Mouse (Mus musculus): ENCODE measurements at regions not wholly inside any gene's neighbourhood (a gene's known extent, or its start where the extent isn't known, plus 50 kb on each side); places are given as distances from the start of the nearest gene placed in this dataset.

- H3K9ac ChIP-seq (ENCODE audit: low read length) = no peak overlapping the region
- ATAC-seq (replicated peaks; ENCODE audit: low FRiP score) (no peak), DNase-seq (ENCODE audit: low spot score) (no peak)
- WGBS = 84% methylated on average over 3 of the region's 3 CpGs
- H3K4me1 ChIP-seq (replicated peaks; ENCODE audit: control insufficient read depth, insufficient read depth, low read length) = no peaks in the 10 kb centered on the region
- no peaks in the 10 kb centered on the region for H3K27me3 ChIP-seq (ENCODE audit: control insufficient read depth, insufficient read depth, low read length)
- H3K27ac ChIP-seq (ENCODE audit: low read depth, low read length) = no peak overlapping the region
- no peaks in the 10 kb centered on the region for H3K9me3 ChIP-seq (ENCODE audit: control insufficient read depth, low read length)
- H3K4me2 ChIP-seq (ENCODE audit: low read depth, low read length, severe bottlenecking) = no peak overlapping the region
- no peaks in the 10 kb centered on the region for H3K36me3 ChIP-seq (ENCODE audit: control insufficient read depth, insufficient read depth, low read length)
- no peak overlapping the region for H3K4me3 ChIP-seq (ENCODE audit: low read depth, low read length)
These were observed 63.6 kb upstream of the Cd93 start for GRCm38 (mm10) chr2:148506966-148507365.

GRCm38 (mm10) chr2:148505651-148506050 lies 62.3 kb upstream of the Cd93 start:
- ATAC-seq (replicated peaks; ENCODE audit: low FRiP score) (no peak), DNase-seq (ENCODE audit: low spot score) (no peak)
- Histone ChIP-seq H3K27me3 (ENCODE audit: control insufficient read depth, insufficient read depth, low read length) (no peaks in the 10 kb centered on the region), H3K36me3 (ENCODE audit: control insufficient read depth, insufficient read depth, low read length) (no peaks in the 10 kb centered on the region), H3K4me1 (replicated peaks; ENCODE audit: control insufficient read depth, insufficient read depth, low read length) (no peaks in the 10 kb centered on the region), H3K27ac (ENCODE audit: low read depth, low read length) (no peak overlapping the region), H3K4me2 (ENCODE audit: low read depth, low read length, severe bottlenecking) (no peak overlapping the region), H3K4me3 (ENCODE audit: low read depth, low read length) (no peak overlapping the region), H3K9me3 (ENCODE audit: control insufficient read depth, low read length) (no peaks in the 10 kb centered on the region), H3K9ac (ENCODE audit: low read length) (no peak overlapping the region)
- WGBS = 87% methylated on average over 3 of the region's 3 CpGs

- no peak for DNase-seq (ENCODE audit: low spot score)
- no peaks in the 10 kb centered on the region for H3K4me1 ChIP-seq (replicated peaks; ENCODE audit: control insufficient read depth, insufficient read depth, low read length)
- WGBS = 82% methylated on average over 2 of the region's 2 CpGs
- no peaks in the 10 kb centered on the region for H3K9me3 ChIP-seq (ENCODE audit: control insufficient read depth, low read length)
- H3K9ac ChIP-seq (ENCODE audit: low read length) = no peak overlapping the region
- H3K36me3 ChIP-seq (ENCODE audit: control insufficient read depth, insufficient read depth, low read length) = no peaks in the 10 kb centered on the region
- H3K27me3 ChIP-seq (ENCODE audit: control insufficient read depth, insufficient read depth, low read length) = no peaks in the 10 kb centered on the region
- ATAC-seq (replicated peaks; ENCODE audit: low FRiP score) = no peak
- no peak overlapping the region for H3K4me2 ChIP-seq (ENCODE audit: low read depth, low read length, severe bottlenecking)
- H3K27ac ChIP-seq (ENCODE audit: low read depth, low read length) = no peak overlapping the region
- H3K4me3 ChIP-seq (ENCODE audit: low read depth, low read length) = no peak overlapping the region
These were observed 59.9 kb upstream of the Cd93 start for GRCm38 (mm10) chr2:148503143-148503854.

- Histone ChIP-seq H3K4me2 (ENCODE audit: low read depth, low read length, severe bottlenecking) (no peak overlapping the region), H3K36me3 (ENCODE audit: control insufficient read depth, insufficient read depth, low read length) (no peaks in the 10 kb centered on the region), H3K4me1 (replicated peaks; ENCODE audit: control insufficient read depth, insufficient read depth, low read length) (no peaks in the 10 kb centered on the region), H3K9ac (ENCODE audit: low read length) (no peak overlapping the region), H3K27ac (ENCODE audit: low read depth, low read length) (no peak overlapping the region), H3K9me3 (ENCODE audit: control insufficient read depth, low read length) (no peaks in the 10 kb centered on the region), H3K27me3 (ENCODE audit: control insufficient read depth, insufficient read depth, low read length) (no peaks in the 10 kb centered on the region), H3K4me3 (ENCODE audit: low read depth, low read length) (no peak overlapping the region)
- ATAC-seq (replicated peaks; ENCODE audit: low FRiP score) = no peak
- 65% methylated on average over 2 of the region's 2 CpGs for WGBS
- no peak for DNase-seq (ENCODE audit: low spot score)
These were observed 59.0 kb upstream of the Cd93 start for GRCm38 (mm10) chr2:148502321-148502720.

DNA sequence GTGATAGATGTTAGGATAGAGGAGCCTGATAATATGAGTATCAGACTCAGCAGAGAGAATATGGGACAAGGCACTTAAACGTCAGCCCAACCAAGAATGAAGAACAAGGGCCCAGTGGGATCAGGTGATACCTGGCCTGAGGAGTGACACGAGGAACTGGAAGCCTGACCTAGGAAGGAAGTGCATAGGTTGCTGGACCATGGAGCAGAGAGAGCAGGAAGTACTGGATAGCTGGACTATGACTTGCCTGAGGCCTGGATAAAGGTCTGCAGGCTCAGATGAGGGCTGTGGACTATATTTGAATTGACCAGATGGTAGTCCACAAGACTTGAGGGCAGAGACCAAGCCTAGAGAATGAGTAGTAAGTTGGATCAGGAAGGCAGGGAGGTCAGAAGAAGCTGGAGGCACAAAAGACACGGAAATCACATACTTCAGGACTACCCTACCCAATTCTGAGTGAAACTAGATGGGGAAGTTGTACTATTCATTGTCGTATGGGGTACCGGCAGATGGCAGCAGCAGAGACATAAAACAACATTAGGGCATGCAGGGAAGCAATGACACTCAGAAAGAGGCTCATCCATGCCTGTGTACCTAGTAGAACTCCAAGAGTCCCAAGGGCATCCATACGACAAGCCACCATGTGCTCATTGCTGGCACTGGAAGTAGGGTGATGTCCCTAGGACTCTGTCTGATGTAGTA lies 57.0 kb upstream of the Cd93 start:
- WGBS = 84% methylated on average over 6 of the region's 6 CpGs
- Histone ChIP-seq H3K9ac (ENCODE audit: low read length) (no peak overlapping the region), H3K27ac (ENCODE audit: low read depth, low read length) (no peak overlapping the region), H3K4me2 (ENCODE audit: low read depth, low read length, severe bottlenecking) (no peak overlapping the region), H3K4me1 (replicated peaks; ENCODE audit: control insufficient read depth, insufficient read depth, low read length) (no peaks in the 10 kb centered on the region), H3K9me3 (ENCODE audit: control insufficient read depth, low read length) (no peaks in the 10 kb centered on the region), H3K4me3 (ENCODE audit: low read depth, low read length) (no peak overlapping the region), H3K27me3 (ENCODE audit: control insufficient read depth, insufficient read depth, low read length) (no peaks in the 10 kb centered on the region), H3K36me3 (ENCODE audit: control insufficient read depth, insufficient read depth, low read length) (no peaks in the 10 kb centered on the region)
- no peak for DNase-seq (ENCODE audit: low spot score)
- no peak for ATAC-seq (replicated peaks; ENCODE audit: low FRiP score)

DNA sequence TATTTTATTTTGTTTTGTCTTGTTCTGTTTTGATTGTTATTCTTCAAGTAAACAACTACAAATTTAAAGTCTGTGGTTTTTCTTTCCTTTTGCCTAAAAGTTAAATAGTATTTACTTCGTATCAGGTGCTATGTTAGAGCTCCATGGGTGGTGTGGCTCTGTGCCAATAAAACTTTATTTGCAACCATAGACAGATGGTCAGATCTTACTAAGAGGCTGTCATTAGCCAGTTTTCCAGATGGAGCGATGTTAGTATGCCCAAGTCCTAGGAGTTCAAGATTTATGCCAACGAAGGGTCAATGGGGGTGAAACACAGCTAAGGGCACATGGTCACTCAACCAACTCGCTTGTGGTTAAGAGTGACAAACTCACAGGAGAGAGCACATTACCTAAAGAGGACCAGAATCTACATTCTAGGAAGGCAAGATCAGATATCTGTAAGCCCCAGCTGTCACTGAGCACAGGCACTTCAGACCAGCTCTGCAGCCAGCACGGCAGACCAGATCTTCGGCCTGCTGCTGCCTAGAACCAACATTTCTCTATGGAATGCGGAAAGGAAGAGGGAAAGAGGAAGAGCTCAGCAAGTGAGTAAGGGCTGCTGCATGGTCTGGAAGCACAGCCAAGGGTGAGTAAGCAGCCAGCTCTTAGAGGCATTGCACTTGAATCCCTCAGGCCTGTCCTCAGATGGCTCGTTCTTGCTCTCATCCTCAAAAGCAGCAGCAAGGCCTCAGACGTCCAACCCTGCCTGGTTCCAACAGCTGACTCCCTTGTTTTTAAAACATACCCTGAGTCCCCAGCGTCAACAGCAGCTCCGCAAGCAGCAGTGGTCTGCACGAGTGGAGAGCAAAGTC lies 54.3 kb upstream of the Cd93 start:
- H3K36me3 ChIP-seq (ENCODE audit: control insufficient read depth, insufficient read depth, low read length) = no peaks in the 10 kb centered on the region
- no peaks in the 10 kb centered on the region for H3K9me3 ChIP-seq (ENCODE audit: control insufficient read depth, low read length)
- no peak overlapping the region for H3K9ac ChIP-seq (ENCODE audit: low read length)
- no peak overlapping the region for H3K27ac ChIP-seq (ENCODE audit: low read depth, low read length)
- H3K4me1 ChIP-seq (replicated peaks; ENCODE audit: control insufficient read depth, insufficient read depth, low read length) = no peaks in the 10 kb centered on the region
- no peaks in the 10 kb centered on the region for H3K27me3 ChIP-seq (ENCODE audit: control insufficient read depth, insufficient read depth, low read length)
- no peak for DNase-seq (ENCODE audit: low spot score)
- no peak overlapping the region for H3K4me3 ChIP-seq (ENCODE audit: low read depth, low read length)
- H3K4me2 ChIP-seq (ENCODE audit: low read depth, low read length, severe bottlenecking) = no peak overlapping the region
- no peak for ATAC-seq (replicated peaks; ENCODE audit: low FRiP score)
- 86% methylated on average over 12 of the region's 12 CpGs for WGBS

DNA sequence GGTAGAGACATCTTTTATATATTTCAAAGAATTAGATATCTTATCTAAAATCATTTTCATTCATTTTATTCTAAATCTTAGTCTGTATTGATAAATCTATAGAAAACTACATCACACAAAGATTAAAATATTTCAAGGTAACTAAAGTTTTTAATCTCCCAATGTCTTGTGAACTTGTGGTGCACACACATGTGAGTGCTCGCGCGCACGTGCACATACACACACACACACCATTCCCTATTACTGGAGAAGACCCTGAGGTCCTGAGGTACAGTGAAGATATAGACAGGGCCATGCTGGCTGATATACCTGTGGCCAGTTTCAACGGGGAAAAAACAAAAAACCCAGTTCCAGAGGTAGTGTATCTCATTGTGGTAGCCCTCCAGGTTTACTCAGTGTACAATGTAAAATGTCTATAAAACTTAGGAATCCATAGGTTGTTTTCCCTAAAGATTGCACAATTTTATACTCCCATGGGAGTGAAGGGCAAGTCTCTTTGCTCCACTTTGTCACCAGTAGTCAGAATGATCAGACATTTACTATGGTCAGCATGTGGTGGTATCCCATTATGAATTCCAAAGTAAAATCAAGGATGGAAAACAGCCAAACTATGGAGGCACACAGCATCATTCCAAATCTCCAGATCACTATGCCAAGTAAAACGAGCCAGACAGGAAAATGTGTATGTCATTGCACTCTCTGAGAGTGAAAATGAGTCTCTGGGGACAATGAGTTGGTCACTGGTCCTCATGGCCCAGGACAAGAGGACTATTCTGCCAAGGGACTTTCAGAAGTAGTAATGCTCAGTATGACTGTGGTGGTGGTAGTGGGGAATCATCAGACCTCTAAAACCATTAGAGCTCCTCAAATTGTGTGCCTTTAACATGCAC lies 53.0 kb upstream of the Cd93 start:
- H3K27me3 ChIP-seq (ENCODE audit: control insufficient read depth, insufficient read depth, low read length) = no peaks in the 10 kb centered on the region
- H3K9ac ChIP-seq (ENCODE audit: low read length) = no peak overlapping the region
- H3K4me1 ChIP-seq (replicated peaks; ENCODE audit: control insufficient read depth, insufficient read depth, low read length) = no peaks in the 10 kb centered on the region
- ATAC-seq (replicated peaks; ENCODE audit: low FRiP score) = no peak
- no peaks in the 10 kb centered on the region for H3K9me3 ChIP-seq (ENCODE audit: control insufficient read depth, low read length)
- no peak overlapping the region for H3K4me3 ChIP-seq (ENCODE audit: low read depth, low read length)
- H3K27ac ChIP-seq (ENCODE audit: low read depth, low read length) = no peak overlapping the region
- WGBS = 92% methylated on average over 6 of the region's 6 CpGs
- no peaks in the 10 kb centered on the region for H3K36me3 ChIP-seq (ENCODE audit: control insufficient read depth, insufficient read depth, low read length)
- no peak for DNase-seq (ENCODE audit: low spot score)
- no peak overlapping the region for H3K4me2 ChIP-seq (ENCODE audit: low read depth, low read length, severe bottlenecking)

- no peak for ATAC-seq (replicated peaks; ENCODE audit: low FRiP score)
- WGBS = 77% methylated on average over 3 of the region's 3 CpGs
- H3K27me3 ChIP-seq (ENCODE audit: control insufficient read depth, insufficient read depth, low read length) = no peaks in the 10 kb centered on the region
These were observed 52.1 kb upstream of the Cd93 start for GRCm38 (mm10) chr2:148495485-148495884.

More at GRCm38 (mm10) chr2:148495485-148495884, 52.1 kb upstream of the Cd93 start:
- Histone ChIP-seq H3K27ac (ENCODE audit: low read depth, low read length) (no peak overlapping the region), H3K4me2 (ENCODE audit: low read depth, low read length, severe bottlenecking) (no peak overlapping the region), H3K4me3 (ENCODE audit: low read depth, low read length) (no peak overlapping the region), H3K4me1 (replicated peaks; ENCODE audit: control insufficient read depth, insufficient read depth, low read length) (no peaks in the 10 kb centered on the region), H3K36me3 (ENCODE audit: control insufficient read depth, insufficient read depth, low read length) (no peaks in the 10 kb centered on the region), H3K9ac (ENCODE audit: low read length) (no peak overlapping the region), H3K9me3 (ENCODE audit: control insufficient read depth, low read length) (no peaks in the 10 kb centered on the region)
- DNase-seq (ENCODE audit: low spot score) = no peak

All from forebrain, embryonic 11.5 days (tissue).